Mouse (Mus musculus): ENCODE measurements at regions not wholly inside any gene's neighbourhood (a gene's known extent, or its start where the extent isn't known, plus 50 kb on each side); places are given as distances from the start of the nearest gene placed in this dataset.

- intact Hi-C loops (cut with DNase I) = no loop called here
- DNase-seq (ENCODE audit: extremely low spot score in 1 of 2, low spot score in 2 of 2) = peak in 1 of 2 experiments; percentile 22
Observed at GRCm38 (mm10) chr19:6600873-6601530, 58.2 kb upstream of the Slc22a12 start.

- intact Hi-C loops (cut with DNase I) = no loop called here
- DNase-seq (ENCODE audit: extremely low spot score in 1 of 2, low spot score in 2 of 2) = peak in 1 of 2 experiments; percentile 5
Observed at GRCm38 (mm10) chr19:6599281-6599680, 56.4 kb upstream of the Slc22a12 start.

- intact Hi-C loops (cut with DNase I) = no loop called here
- DNase-seq (ENCODE audit: extremely low spot score in 1 of 2, low spot score in 2 of 2) = peak in 1 of 2 experiments; percentile 20
Observed at GRCm38 (mm10) chr19:6598186-6598585, 55.4 kb upstream of the Slc22a12 start.

- peak in 1 of 2 experiments; percentile 14 for DNase-seq (ENCODE audit: extremely low spot score in 1 of 2, low spot score in 2 of 2)
- intact Hi-C loops (cut with DNase I) = no loop called here
Observed at GRCm38 (mm10) chr19:6595801-6596200, 53.0 kb upstream of the Slc22a12 start.

All from left cerebral cortex, postnatal 10 days (tissue).